8 mouse cellular contexts compared by ENCODE assay signal in genomic region chr2:156475285-156476110, GRCm38 (mm10). TPM values are rescaled to one million over a fixed set of nuclear protein-coding genes. Genes with fewer than 3 reads are reported as not detected.
A peak's percentile ranks its signal among the peaks of the same experiment; 100 is the strongest.
DNase-seq lines count a peak whose midpoint lies in the region; ATAC-seq and TF ChIP-seq lines count a peak whose summit lies in the region.

No protein-coding gene starts in this region.

- no peak for DNase-seq in spleen, adult 2 months (ENCODE audit: low read depth in 1 of 2, low spot score in 2 of 2)
- no peak for DNase-seq in spleen, postnatal 14 days (ENCODE audit: low spot score in 2 of 2)
- DNase-seq in embryo, embryonic 11.5 days (ENCODE audit: low read depth, low spot score), result peak; percentile 68
- peak; percentile 88 for DNase-seq in heart, embryonic 10.5 days (ENCODE audit: low spot score)
- peak; percentile 52 for DNase-seq in kidney, adult 9 months
- DNase-seq in midbrain, embryonic 14.5 days, result peak; percentile 82

- no peak for TF ChIP-seq POLR2A in spleen, adult 2 months (IDR thresholded peaks at IDR 0.05; ENCODE audit: low read depth, low read length)

- no peak for TF ChIP-seq CTCF in spleen, adult 2 months (IDR thresholded peaks at IDR 0.05; ENCODE audit: extremely low read depth, insufficient read depth, insufficient read length, insufficient replicate concordance)

- H3K36me3 ChIP-seq in spleen, adult 2 months (ENCODE audit: control insufficient read depth, insufficient read depth, low read length), result no peaks in the 10 kb centered on the region
- no peaks in the 10 kb centered on the region for H3K36me3 ChIP-seq in heart, embryonic 10.5 days
- H3K36me3 ChIP-seq in limb, embryonic 15.5 days, result no peaks in the 10 kb centered on the region
- no peaks in the 10 kb centered on the region for H3K36me3 ChIP-seq in midbrain, embryonic 14.5 days (ENCODE audit: control insufficient read depth, insufficient read depth, low read length)
- no peaks in the 10 kb centered on the region for H3K36me3 ChIP-seq in stomach, embryonic 16.5 days (ENCODE audit: control insufficient read depth, insufficient read depth, low read length)

- no peaks in the 10 kb centered on the region for H3K9me3 ChIP-seq in heart, embryonic 10.5 days
- H3K9me3 ChIP-seq in limb, embryonic 15.5 days, result no peaks in the 10 kb centered on the region
- H3K9me3 ChIP-seq in midbrain, embryonic 14.5 days (ENCODE audit: control insufficient read depth, low read length), result no peaks in the 10 kb centered on the region
- no peaks in the 10 kb centered on the region for H3K9me3 ChIP-seq in stomach, embryonic 16.5 days (replicated peaks; ENCODE audit: control insufficient read depth, low read length)

- peak; percentile 74 for ATAC-seq in limb, embryonic 15.5 days (ENCODE audit: insufficient number of reproducible peaks, low FRiP score, low TSS enrichment, low read depth)
- peak; percentile 70 for ATAC-seq in midbrain, embryonic 14.5 days (ENCODE audit: low FRiP score, low TSS enrichment)
- ATAC-seq in stomach, embryonic 16.5 days (ENCODE audit: insufficient read depth, low FRiP score), result peak; percentile 81

- H3K27me3 ChIP-seq in spleen, adult 2 months (ENCODE audit: control insufficient read depth, insufficient read depth, low read length), result peaks cover 11% of the 10 kb centered on the region
- peaks cover 22% of the 10 kb centered on the region; the same call in 1 of the 2 replicates for H3K27me3 ChIP-seq in heart, embryonic 10.5 days (ENCODE audit: insufficient read depth, poor library complexity, severe bottlenecking)
- no peaks in the 10 kb centered on the region for H3K27me3 ChIP-seq in limb, embryonic 15.5 days
- H3K27me3 ChIP-seq in midbrain, embryonic 14.5 days (ENCODE audit: control insufficient read depth, insufficient read depth, low read length), result no peaks in the 10 kb centered on the region
- H3K27me3 ChIP-seq in stomach, embryonic 16.5 days (ENCODE audit: control insufficient read depth, insufficient read depth, low read length), result no peaks in the 10 kb centered on the region

- H3K9ac ChIP-seq in limb, embryonic 15.5 days, result peak overlapping the region; percentile 86
- peak overlapping the region; percentile 86 for H3K9ac ChIP-seq in midbrain, embryonic 14.5 days (replicated peaks; ENCODE audit: low read length)
- H3K9ac ChIP-seq in stomach, embryonic 16.5 days (ENCODE audit: low read length), result peak overlapping the region; percentile 90

- H3K27ac ChIP-seq in spleen, adult 2 months (ENCODE audit: insufficient read depth, low read length), result no peak overlapping the region
- peak overlapping the region; percentile 93 for H3K27ac ChIP-seq in heart, embryonic 10.5 days
- H3K27ac ChIP-seq in limb, embryonic 15.5 days, result peak overlapping the region; percentile 91
- peak overlapping the region; percentile 72 for H3K27ac ChIP-seq in midbrain, embryonic 14.5 days (replicated peaks; ENCODE audit: low read depth, low read length)
- peak overlapping the region; percentile 92 for H3K27ac ChIP-seq in stomach, embryonic 16.5 days (ENCODE audit: low read length)

- H3K4me2 ChIP-seq in limb, embryonic 15.5 days, result peak overlapping the region; percentile 85
- H3K4me2 ChIP-seq in midbrain, embryonic 14.5 days (ENCODE audit: low read length), result peak overlapping the region; percentile 97
- peak overlapping the region; percentile 88 for H3K4me2 ChIP-seq in stomach, embryonic 16.5 days (ENCODE audit: low read depth, low read length)

- 4% methylated on average over 53 of the region's 80 CpGs for WGBS in spleen, adult 2 months
- WGBS in heart, embryonic 10.5 days, result 1% methylated on average over 70 of the region's 80 CpGs
- WGBS in limb, embryonic 15.5 days, result under 1% methylated on average over 37 of the region's 80 CpGs
- under 1% methylated on average over 68 of the region's 80 CpGs for WGBS in midbrain, embryonic 14.5 days
- WGBS in stomach, embryonic 16.5 days, result under 1% methylated on average over 71 of the region's 80 CpGs

- peak overlapping the region; percentile 52 for H3K4me3 ChIP-seq in spleen, adult 2 months (ENCODE audit: extremely low read depth, insufficient read depth, insufficient read length)
- peak overlapping the region; percentile 79 for H3K4me3 ChIP-seq in heart, embryonic 10.5 days
- peak overlapping the region; percentile 67 for H3K4me3 ChIP-seq in limb, embryonic 15.5 days
- peak overlapping the region; percentile 62 for H3K4me3 ChIP-seq in midbrain, embryonic 14.5 days (replicated peaks; ENCODE audit: low read depth, low read length)
- peak overlapping the region; percentile 74 for H3K4me3 ChIP-seq in stomach, embryonic 16.5 days (replicated peaks; ENCODE audit: low read length)

- peaks cover 10% of the 10 kb centered on the region for H3K4me1 ChIP-seq in spleen, adult 2 months (ENCODE audit: control insufficient read depth, insufficient read depth, insufficient read length)
- peaks cover 63% of the 10 kb centered on the region for H3K4me1 ChIP-seq in heart, embryonic 10.5 days
- peaks cover 40% of the 10 kb centered on the region for H3K4me1 ChIP-seq in limb, embryonic 15.5 days
- H3K4me1 ChIP-seq in midbrain, embryonic 14.5 days (ENCODE audit: control insufficient read depth, insufficient read depth, low read length), result peaks cover 26% of the 10 kb centered on the region
- peaks cover 11% of the 10 kb centered on the region for H3K4me1 ChIP-seq in stomach, embryonic 16.5 days (ENCODE audit: control insufficient read depth, insufficient read depth, low read length)

RNA-seq across cellular contexts. Expression of gene Epb41l1, which starts 54.8 kb away (rescaled TPM):
- 3.2 and 4.4 TPM in 2 replicates for polyA plus RNA-seq in spleen, adult 2 months (2012; rRNA removed)
- 0.97 and 1.5 TPM in 2 replicates for polyA plus RNA-seq in heart, embryonic 10.5 days (2016; fragmentation: Nextera tagmentation; extraction: Ambion mirVana)
- 2.6 and 3.1 TPM in 2 replicates for polyA plus RNA-seq in limb, embryonic 15.5 days (2015; fragmentation: Nextera tagmentation; extraction: Ambion mirVana)
- polyA plus RNA-seq in midbrain, embryonic 14.5 days (2014; fragmentation: Nextera tagmentation; extraction: Ambion mirVana), result 20.9 and 26.1 TPM in 2 replicates
- polyA plus RNA-seq in stomach, embryonic 16.5 days (2015; fragmentation: Nextera tagmentation; extraction: Ambion mirVana), result 3.0 and 3.1 TPM in 2 replicates

Comparison
In these comparisons a context has a peak if more than half of its experiments do, and no peak if none do; other contexts are left out.
1. DNase-seq: peak in embryo, embryonic 11.5 days (single experiment), heart, embryonic 10.5 days (single experiment), kidney, adult 9 months (single experiment) and midbrain, embryonic 14.5 days (single experiment); none in spleen, adult 2 months (0 of 2) and spleen, postnatal 14 days (0 of 2).
2. Peak in every context shown above with its lines, with median percentiles within 50 percentile points of each other: H3K4me3 ChIP-seq, ATAC-seq, H3K4me2 ChIP-seq and H3K9ac ChIP-seq.